Mouse (Mus musculus): ENCODE measurements around the gene M1ap.

GRCm38 (mm10) chr6:83043993-83044392, 97.3 kb downstream of the M1ap start:
- TF ChIP-seq CTCF (IDR thresholded peaks at IDR 0.05) = no peak
- no peak for TF ChIP-seq POLR2A (IDR thresholded peaks at IDR 0.05; ENCODE audit: insufficient read depth, low read depth, low read length)
